Mouse (Mus musculus) liver, embryonic 16.5 days (tissue): Measurements from ENCODE around the gene Gon7. TPM values are rescaled to one million over a fixed set of nuclear protein-coding genes. Genes with fewer than 3 reads are reported as not detected.

ENCODE experiments used
- ATAC-seq: fragments of 200-750 bp; cut with Nextera tagmentation; 2 replicates; pipeline ENCODE4 v1.8.0; 2017; ENCODE audit warnings: low read depth, mild to moderate bottlenecking, moderate number of reproducible peaks, moderate library complexity
- H3K27ac ChIP-seq: fragments of 300-500 bp; sonication (generic); 2 replicates; pipeline ENCODE4 v1.5.1; 2014; ENCODE audit warnings: mild to moderate bottlenecking, low read length
- H3K27me3 ChIP-seq: fragments of 300-500 bp; sonication (generic); 2 replicates; pipeline ENCODE4 v1.6.1; 2014; ENCODE audit warnings: low read depth, low read length, mixed read lengths; ENCODE audit not compliant: control insufficient read depth, insufficient read depth
- H3K36me3 ChIP-seq: fragments of 300-500 bp; sonication (generic); 2 replicates; pipeline ENCODE4 v1.6.1; 2014; ENCODE audit warnings: mild to moderate bottlenecking; ENCODE audit not compliant: control insufficient read depth, insufficient read depth
- H3K4me1 ChIP-seq: fragments of 300-500 bp; sonication (generic); 2 replicates; pipeline ENCODE4 v1.6.1; 2014; ENCODE audit warnings: low read depth, low read length, mixed read lengths; ENCODE audit not compliant: control insufficient read depth
- H3K4me2 ChIP-seq: fragments of 300-500 bp; sonication (generic); 2 replicates; pipeline ENCODE4 v1.6.1; 2014; ENCODE audit warnings: low read depth, low read length, mixed read lengths
- H3K4me3 ChIP-seq: fragments of 300-500 bp; sonication (generic); 2 replicates; pipeline ENCODE4 v1.5.1; 2014; ENCODE audit warnings: low read depth, mild to moderate bottlenecking, low read length
- H3K9ac ChIP-seq: fragments of 300-500 bp; sonication (generic); 2 replicates; pipeline ENCODE4 v1.6.1; 2014; ENCODE audit warnings: low read depth, low read length
- H3K9me3 ChIP-seq: fragments of 300-500 bp; sonication (generic); replicated peaks from 2 replicates; pipeline ENCODE4 v1.6.1; 2016; ENCODE audit warnings: low read length; ENCODE audit not compliant: control insufficient read depth
- WGBS: fragments of 180-500 bp; shearing (Covaris S2); extraction: QIAGEN DNeasy Blood & Tissue Kit; methylation state at CpG from one replicate; pipeline ENCODE4 v1.1.7; 2014; ENCODE audit not compliant: insufficient replicate concordance; 5-methylcytosine and 5-hydroxymethylcytosine counted together
- polyA plus RNA-seq: library from polyadenylated mRNA; unstranded; fragments of >200 nt; fragmentation: Nextera tagmentation; extraction: Ambion mirVana; gene quantifications from 2 replicates; pipeline ENCODE4 v1.2.1, GENCODE M21; 2015

The Gon7 gene
- polyA plus RNA-seq, 1 experiment from 2014 or later = 10.1 TPM

GRCm38 (mm10) chr12:102714654-102715395 is 42.8 kb downstream of the Gon7 start:
- Histone ChIP-seq H3K4me2 (no peak overlapping the region), H3K4me3 (no peak overlapping the region), H3K4me1 (no peaks in the 10 kb centered on the region), H3K36me3 (no peaks in the 10 kb centered on the region), H3K27me3 (no peaks in the 10 kb centered on the region), H3K9me3 (no peaks in the 10 kb centered on the region), H3K27ac (no peak overlapping the region), H3K9ac (no peak overlapping the region)
- 66% methylated on average over 10 of the region's 10 CpGs for WGBS
- ATAC-seq = no peak

GRCm38 (mm10) chr12:102714116-102714515 is 43.5 kb downstream of the Gon7 start:
- Histone ChIP-seq H3K27me3 (no peaks in the 10 kb centered on the region), H3K9ac (no peak overlapping the region), H3K36me3 (no peaks in the 10 kb centered on the region), H3K4me3 (no peak overlapping the region), H3K27ac (no peak overlapping the region), H3K4me1 (no peaks in the 10 kb centered on the region), H3K9me3 (no peaks in the 10 kb centered on the region), H3K4me2 (no peak overlapping the region)
- WGBS = 53% methylated on average over 2 of the region's 2 CpGs
- ATAC-seq = no peak

GRCm38 (mm10) chr12:102713153-102713865 is 44.3 kb downstream of the Gon7 start:
- Histone ChIP-seq H3K4me1 (no peaks in the 10 kb centered on the region), H3K27me3 (no peaks in the 10 kb centered on the region), H3K9ac (no peak overlapping the region), H3K36me3 (no peaks in the 10 kb centered on the region), H3K4me2 (no peak overlapping the region), H3K27ac (no peak overlapping the region), H3K9me3 (no peaks in the 10 kb centered on the region), H3K4me3 (no peak overlapping the region)
- WGBS = 40% methylated on average over 20 of the region's 20 CpGs
- ATAC-seq = no peak

- H3K9me3 ChIP-seq = no peaks in the 10 kb centered on the region
- WGBS = 60% methylated on average over 4 of the region's 4 CpGs
- H3K4me2 ChIP-seq = no peak overlapping the region
- ATAC-seq = no peak
- no peak overlapping the region for H3K9ac ChIP-seq
- no peaks in the 10 kb centered on the region for H3K36me3 ChIP-seq
- H3K27me3 ChIP-seq = peaks cover 8% of the 10 kb centered on the region
- no peak overlapping the region for H3K27ac ChIP-seq
- no peak overlapping the region for H3K4me3 ChIP-seq
- H3K4me1 ChIP-seq = no peaks in the 10 kb centered on the region
These were observed 46.7 kb downstream of the Gon7 start for GRCm38 (mm10) chr12:102710851-102711375.

- Histone ChIP-seq H3K27me3 (peaks cover 8% of the 10 kb centered on the region), H3K9me3 (no peaks in the 10 kb centered on the region), H3K4me2 (no peak overlapping the region), H3K4me1 (peaks cover 6% of the 10 kb centered on the region), H3K4me3 (no peak overlapping the region), H3K27ac (no peak overlapping the region), H3K9ac (no peak overlapping the region), H3K36me3 (no peaks in the 10 kb centered on the region)
- WGBS = 65% methylated on average over 5 of the region's 5 CpGs
- no peak for ATAC-seq
These were observed 47.7 kb downstream of the Gon7 start for GRCm38 (mm10) chr12:102709896-102710295.

- Histone ChIP-seq H3K9ac (no peak overlapping the region), H3K4me3 (no peak overlapping the region), H3K27me3 (peaks cover 8% of the 10 kb centered on the region), H3K36me3 (no peaks in the 10 kb centered on the region), H3K4me1 (peaks cover 20% of the 10 kb centered on the region), H3K27ac (no peak overlapping the region), H3K9me3 (no peaks in the 10 kb centered on the region), H3K4me2 (no peak overlapping the region)
- ATAC-seq = no peak
- WGBS = 71% methylated on average over 11 of the region's 11 CpGs
These were observed 49.4 kb downstream of the Gon7 start for GRCm38 (mm10) chr12:102708220-102708619.

GRCm38 (mm10) chr12:102706833-102707463 is 50.7 kb downstream of the Gon7 start:
- Histone ChIP-seq H3K9ac (no peak overlapping the region), H3K9me3 (no peaks in the 10 kb centered on the region), H3K4me3 (no peak overlapping the region), H3K4me2 (no peak overlapping the region), H3K36me3 (no peaks in the 10 kb centered on the region), H3K4me1 (peaks cover 31% of the 10 kb centered on the region), H3K27ac (no peak overlapping the region), H3K27me3 (peaks cover 8% of the 10 kb centered on the region)
- 81% methylated on average over 10 of the region's 10 CpGs for WGBS
- ATAC-seq = no peak

GRCm38 (mm10) chr12:102705906-102706640 is 51.5 kb downstream of the Gon7 start:
- H3K9ac ChIP-seq = no peak overlapping the region
- ATAC-seq = no peak

More at GRCm38 (mm10) chr12:102705906-102706640, 51.5 kb downstream of the Gon7 start:
- no peaks in the 10 kb centered on the region for H3K36me3 ChIP-seq
- no peaks in the 10 kb centered on the region for H3K9me3 ChIP-seq
- peaks cover 32% of the 10 kb centered on the region for H3K4me1 ChIP-seq
- no peak overlapping the region for H3K27ac ChIP-seq
- H3K4me3 ChIP-seq = no peak overlapping the region
- peak overlapping the region; percentile 99; the same call in 1 of the 2 replicates for H3K4me2 ChIP-seq
- WGBS = 72% methylated on average over 6 of the region's 6 CpGs
- H3K27me3 ChIP-seq = peaks cover 8% of the 10 kb centered on the region
